Mouse (Mus musculus) layer of hippocampus, adult 11-12 months (tissue): ENCODE data around the gene Lrig1.
A peak's percentile ranks its signal among the peaks of the same experiment; 100 is the strongest.

Experiments
- DNase-seq: peaks from one replicate; pipeline ENCODE4 v3.0.0; 2022; ENCODE audit warnings: low spot score

The Lrig1 gene

DNA sequence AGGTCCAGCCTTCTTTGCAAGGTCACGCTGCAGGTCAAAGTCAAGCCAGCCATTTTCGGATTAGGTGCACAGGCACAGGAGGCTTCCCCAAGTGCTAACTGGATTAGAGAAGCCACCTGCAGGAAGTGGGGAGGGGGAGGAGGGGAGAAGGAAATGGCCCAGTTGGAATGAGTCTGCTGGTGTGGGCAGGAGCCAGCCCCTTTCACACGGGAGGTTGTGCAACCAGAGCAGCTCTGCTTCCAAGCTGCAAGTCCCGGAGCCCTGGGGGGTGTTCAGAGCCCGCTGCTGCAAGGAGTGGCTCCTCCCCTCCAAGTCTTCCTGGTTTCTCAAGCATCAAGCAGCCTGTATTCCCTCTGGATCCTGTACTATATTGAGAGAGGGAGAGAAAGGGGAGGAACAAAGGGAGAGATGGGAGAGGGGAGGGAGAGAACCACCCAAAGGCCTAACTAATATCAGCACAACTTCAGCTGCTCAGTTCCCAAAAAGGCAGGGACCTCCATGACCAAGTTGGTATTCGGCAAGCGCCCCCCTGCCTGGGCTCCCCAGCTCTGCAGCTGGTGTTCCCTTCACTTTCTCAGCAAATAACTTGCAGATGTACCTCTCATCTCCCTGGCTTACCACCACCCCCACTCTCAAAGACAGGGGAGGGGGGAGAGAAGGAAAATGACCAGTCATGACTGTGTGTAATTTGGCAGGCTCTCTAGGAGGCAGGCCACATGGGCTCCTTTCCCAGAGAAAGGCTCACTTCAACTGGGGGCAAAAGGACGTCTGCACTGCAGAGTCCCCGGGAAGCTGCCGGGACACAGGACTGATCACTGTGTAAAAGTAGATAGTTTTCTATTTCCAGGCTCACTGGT, 52.2 kb downstream of the Lrig1 start:
- DNase-seq = peak; percentile 43

DNA sequence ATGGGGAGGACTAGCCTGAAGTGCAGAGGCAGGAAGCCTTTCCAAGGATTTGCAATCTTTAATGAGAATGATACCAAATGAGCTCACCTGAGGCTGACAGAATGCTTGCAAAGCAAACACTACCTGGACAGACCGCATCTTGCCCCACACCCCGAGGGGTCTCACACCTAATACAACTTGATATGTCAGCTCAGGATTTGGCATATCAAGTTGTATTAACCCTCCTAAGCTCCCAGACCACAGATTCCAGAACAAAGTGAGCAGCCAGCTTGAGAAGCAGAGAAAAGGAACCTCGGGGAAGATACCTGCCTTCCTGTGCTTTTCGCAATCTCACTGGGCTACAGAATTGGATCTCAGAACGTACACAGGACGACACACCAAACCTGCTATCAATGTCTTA, 53.1 kb downstream of the Lrig1 start:
- DNase-seq = no peak

DNA sequence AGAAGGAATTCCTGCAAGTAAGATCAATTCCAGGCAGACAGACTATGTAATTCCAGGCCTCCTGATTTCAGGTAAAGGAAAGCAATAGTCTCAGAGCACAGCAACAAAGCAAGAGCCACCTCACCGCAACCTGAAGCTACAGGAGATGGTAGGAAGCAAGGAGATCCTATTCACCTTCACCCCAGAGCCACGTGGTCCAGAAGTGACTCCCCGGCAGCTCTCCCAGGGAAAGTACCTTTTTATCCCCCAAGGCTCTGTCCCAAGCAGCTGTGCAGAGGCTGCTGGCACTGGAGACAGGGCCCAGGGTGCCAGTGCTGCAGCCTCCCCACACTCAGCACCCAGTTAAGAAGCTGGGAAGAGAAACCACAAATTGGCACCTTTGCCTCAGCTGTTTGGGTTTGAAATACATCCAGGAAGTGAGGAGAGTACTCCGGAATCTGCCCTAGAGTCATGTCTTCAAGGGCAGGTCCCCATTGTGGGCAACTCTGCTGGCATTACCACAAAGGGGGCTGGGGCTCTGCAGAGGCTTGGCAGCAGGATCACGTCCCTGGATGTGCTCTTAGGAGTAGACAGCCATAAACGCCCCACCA, 53.6 kb downstream of the Lrig1 start:
- no peak for DNase-seq

DNA sequence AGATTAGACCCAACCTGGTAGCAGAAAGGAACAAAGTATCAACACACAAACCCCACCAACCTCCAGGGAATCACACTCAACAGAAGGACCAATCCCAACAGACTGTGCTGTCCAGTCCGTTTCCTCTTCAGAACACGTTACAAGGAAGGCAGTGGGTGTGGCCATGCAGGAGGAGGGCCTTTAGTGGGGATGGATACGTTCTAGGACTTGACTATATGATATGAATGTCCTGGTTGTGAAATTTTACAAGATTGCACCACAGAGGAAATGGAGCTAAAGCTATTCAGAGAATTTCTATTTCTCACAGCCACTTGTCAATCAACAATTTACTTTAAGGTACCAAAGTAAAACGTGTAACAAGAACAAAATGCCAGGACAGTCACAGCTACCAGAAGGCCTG, 54.2 kb downstream of the Lrig1 start:
- DNase-seq = no peak

DNA sequence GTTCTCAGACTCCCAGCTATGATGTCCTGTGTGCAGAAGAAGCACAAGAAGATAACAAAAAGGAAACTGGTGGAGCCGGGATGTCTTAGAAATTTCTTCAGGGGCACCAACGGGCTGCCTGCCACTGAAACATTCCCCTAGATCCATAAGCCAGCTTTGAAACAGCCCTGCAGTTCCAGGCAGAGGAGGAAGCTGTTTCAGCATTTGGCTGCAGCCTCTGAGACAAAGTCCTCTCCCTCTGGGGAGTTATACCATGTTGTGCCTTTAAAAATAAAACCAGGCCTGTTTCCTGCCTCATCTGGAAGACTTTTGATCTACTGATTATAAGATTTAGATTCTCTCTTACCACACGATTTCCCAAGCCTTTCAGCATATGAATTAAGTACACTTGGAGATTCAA, 55.3 kb downstream of the Lrig1 start:
- DNase-seq = no peak

DNA sequence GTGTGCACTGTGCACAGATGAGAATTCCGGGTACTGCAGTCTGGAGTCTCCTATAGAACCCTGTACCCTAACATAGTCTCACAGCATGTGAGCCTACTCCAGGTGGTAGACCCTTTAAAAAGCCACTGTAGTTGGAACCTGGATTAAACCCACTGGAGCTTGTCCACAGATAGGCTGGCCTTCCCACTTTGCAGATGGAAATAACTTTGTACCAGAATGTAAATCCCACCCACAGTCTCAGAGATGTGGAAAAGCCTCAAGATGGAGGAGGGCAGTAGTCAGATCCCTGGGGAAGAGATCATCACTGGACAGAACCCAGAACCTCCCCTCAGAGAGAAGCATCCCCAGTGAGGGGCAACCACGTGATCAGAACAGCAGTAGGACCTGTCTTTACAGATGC, 56.0 kb downstream of the Lrig1 start:
- DNase-seq = no peak

DNA sequence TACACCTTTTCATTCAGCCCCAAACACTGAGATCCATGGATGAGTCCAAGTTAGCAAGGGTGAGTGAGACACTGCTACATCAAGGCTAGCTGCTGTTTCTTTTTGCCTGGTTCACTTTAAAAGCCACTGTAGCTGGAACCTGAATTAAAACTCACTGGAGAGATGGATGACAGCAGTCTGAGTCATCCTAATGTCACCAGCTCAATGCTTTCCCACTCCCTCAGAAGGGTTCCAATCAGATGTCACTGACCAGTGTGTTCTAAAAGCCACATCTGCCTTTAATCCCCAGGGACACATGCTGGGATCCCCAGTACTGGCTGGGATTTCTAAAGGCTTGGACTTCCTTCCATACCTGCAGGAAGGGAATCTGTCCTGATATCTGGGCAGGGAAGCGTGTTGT, 57.9 kb downstream of the Lrig1 start:
- DNase-seq = no peak

DNA sequence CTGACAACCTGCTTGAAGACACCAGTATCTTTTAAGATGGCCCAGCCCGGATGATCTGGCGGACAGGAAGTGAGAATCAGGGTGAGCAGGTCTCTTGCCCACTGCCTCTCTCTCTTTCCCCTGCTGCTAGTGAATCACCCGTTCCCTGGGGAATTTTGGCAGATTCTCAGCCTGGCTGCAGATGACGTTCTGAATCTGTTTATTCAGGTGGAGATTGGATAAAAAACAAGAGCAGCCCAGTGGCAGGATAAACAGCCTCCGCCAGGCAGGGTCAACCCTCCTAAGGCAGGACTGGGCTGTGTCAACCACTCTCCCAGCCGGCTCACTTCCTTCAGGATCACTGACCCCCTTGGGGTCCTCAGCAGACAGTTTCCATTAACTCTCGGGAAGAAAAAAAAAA, 59.7 kb downstream of the Lrig1 start:
- peak; percentile 39 for DNase-seq

DNA sequence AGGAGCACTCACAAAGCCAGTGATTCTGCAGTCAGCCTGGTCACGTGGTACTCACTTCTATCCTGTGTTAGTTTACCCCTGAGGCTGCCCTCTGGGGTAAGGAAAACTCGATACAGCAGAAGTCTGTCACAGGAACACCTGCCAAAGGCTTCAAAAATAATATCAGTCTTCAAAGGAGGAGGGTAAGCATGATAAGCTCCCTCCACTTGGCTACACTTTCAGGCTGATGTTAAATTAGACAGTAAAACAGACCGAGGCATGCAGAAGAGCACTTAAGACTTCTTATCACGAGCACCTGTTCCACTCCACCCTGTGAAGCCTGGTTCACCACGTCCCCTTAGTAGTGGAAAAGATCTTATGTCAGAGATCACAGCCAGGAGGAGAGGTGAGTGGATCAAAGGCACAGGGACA, 62.9 kb downstream of the Lrig1 start:
- DNase-seq = no peak

DNA sequence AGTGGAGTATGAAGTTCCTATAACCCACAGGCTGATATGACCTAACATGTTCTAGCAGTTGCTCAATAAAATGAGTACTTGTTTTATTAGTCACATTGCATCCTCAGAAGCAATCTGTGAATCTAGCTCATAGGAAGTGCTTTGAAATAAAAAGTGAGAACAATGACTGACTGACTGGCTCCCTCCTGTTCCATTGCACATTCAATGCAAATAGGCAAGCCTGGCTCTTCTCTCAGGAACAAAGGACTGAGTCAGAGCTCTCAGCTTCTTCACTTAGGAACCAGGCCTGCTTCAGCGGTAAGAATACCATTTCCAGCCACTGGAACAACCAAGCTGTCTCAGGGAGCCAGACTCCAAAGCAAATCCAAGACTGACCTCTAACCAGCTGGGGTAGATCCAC, 64.6 kb downstream of the Lrig1 start:
- no peak for DNase-seq

DNA sequence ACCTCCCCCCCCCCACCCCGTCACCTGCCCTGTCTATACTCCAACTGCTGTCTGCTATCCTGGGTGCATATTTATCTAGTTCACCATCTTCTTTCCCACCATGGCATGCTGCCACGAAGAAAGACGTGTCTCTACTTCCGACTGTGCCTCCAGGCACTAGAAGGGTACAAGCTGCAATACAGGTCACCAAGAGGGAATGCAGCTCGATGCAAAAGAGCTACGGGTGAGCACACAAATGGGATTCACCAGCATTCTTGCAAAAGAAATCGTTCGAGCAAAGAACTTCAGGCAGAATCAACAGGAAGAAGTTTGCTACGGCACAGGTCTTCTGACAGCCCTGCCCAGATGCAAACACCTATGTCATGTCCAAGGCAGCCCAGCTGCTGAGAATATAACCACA, 65.2 kb downstream of the Lrig1 start:
- DNase-seq = no peak

DNA sequence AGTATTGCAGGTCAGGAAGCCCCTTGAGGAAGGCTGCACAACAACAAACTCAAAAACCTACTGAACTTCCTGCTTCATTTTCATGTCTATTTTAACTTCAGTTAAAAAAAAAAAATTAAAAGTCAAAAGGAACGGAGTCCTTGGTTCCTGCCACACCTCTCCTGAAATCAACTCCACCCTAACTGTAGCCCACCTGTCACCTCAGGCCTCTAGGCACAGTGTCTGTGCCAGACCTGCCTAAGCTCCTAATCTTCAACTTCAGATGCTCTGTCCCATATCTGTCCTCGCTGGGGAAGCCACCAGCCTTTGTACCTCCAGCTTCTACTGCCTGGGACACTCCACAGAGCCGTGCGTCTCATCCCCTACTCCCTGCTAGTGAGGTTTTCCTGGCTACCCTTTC, 65.7 kb downstream of the Lrig1 start:
- DNase-seq = no peak

DNA sequence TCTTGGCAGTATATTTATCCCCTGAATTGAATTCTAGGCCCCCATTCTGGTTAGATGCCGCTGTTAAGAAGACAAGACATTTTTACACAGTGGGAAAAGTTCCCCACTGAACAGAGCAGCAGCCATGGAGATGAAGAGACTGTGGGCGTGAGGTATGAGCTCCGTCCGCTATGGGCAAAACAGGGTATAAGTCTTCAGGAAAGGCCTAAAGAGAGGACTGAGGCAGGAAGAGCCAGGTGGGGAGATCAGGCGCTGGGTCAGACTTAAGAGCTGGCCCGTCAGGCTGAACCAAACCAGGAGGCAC, 68.2 kb downstream of the Lrig1 start:
- no peak for DNase-seq

DNA sequence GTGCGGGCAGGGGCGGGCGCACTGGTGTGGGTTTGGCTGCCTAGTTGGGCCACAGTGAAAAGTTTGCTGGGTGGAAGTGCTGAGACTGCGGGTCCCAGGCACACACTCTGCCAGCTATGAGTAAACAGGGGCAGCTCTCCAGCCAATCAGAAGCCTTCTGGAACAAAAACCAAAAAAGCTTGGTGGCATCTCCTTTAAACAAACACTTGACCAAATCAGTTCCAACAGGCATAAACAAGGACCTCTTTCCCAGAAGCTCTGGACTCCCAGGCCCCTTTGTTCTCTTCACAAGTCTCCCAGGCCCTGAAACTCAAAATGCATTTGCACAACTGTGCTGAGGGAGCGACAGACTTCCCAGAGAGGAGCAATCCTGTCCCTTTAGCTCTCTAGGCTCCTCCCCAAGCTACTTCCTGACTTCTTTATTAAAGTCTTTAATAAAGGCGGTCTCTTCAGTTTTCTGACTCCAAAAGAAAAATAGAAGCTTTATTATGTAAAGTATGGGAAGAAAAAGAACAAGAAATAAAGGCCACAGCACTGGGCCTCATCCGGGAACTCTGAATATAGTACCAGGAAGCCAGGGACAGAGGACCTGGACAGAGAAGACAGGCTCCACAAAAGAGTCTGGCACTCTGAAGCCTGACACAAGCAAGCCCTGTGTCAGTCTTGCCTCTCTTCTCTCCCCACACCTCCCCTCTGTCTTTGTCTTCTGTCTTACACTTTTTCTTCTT, 68.7 kb downstream of the Lrig1 start:
- peak; percentile 35 for DNase-seq

DNA sequence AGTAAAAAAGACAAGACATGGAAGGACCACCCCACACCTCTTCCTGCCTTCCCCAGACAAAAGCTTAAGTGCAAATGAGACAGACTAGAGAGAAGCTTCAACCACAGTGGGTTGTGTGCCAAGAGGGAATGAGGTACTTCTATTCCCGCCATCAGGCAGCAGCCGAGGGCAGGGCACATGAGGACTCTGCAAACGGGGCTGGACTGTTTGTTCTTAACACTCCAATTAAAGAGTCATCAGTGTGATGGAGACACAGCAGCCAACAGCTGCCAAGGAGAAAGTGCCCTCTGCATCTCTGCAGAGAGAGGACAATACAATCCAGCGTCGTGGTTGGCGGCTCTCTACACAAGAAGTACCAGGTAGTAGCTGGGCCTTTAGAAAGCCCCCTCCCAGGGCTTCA, 71.2 kb downstream of the Lrig1 start:
- no peak for DNase-seq

DNA sequence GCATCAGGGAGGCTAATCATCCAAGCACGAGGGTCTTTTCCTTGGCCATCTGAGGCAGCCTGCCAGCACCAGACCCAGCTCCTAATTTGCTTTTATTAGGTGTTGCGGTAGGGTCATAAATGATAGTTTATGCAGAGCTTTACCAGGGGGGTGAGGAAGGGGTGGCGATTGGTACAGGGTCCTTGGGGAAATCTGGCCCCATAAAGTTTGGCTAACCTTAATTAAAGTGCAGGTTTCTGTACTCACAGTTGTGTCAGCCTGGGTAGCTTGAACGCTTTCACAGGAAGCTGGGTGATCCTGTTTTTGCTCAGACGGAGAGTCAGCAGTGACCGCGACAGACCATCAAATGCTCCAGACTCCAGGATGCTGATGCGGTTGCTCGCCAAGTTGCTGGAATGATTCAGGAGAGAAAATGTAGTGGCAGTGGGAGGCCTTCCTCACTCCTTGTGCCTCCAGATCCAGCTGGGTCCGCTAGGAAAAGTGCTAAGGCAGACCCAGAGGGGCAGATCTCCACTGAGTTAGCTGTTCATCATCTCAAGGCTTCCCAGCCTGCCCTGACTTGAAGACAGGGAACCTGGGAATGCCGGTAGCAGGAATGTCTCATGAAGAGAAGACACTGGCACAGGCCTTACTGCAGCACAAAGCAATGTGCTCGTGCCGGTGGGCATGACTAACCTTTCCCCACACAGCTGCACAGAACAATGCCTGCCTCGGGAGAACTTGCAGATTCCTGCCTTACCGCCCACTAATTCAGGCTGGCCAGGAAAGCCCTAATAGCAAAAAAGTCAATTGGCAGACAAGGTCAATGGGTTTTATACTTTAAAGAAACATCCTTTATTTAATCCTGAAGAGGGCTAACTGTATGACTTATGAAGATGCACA, 72.0 kb downstream of the Lrig1 start:
- DNase-seq = no peak

DNA sequence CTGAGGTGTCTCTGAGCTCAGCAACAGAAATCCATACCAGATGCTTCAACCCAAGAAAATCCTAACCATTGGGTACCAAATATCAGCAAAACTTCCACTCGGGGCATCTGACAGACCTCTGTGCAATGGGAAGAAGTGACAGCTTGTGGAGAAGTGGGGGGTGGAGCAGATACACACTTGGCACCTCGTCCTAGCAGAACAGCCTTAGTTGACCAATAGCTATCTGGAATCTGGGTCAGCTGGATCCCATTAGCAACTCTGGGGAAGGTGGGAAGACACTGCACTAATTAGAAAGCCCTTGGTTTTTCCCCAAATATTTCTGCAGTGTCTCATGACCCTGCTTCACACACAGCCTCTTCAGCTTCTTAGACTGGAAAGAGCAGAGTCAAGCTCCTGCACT, 73.2 kb downstream of the Lrig1 start:
- DNase-seq = no peak

DNA sequence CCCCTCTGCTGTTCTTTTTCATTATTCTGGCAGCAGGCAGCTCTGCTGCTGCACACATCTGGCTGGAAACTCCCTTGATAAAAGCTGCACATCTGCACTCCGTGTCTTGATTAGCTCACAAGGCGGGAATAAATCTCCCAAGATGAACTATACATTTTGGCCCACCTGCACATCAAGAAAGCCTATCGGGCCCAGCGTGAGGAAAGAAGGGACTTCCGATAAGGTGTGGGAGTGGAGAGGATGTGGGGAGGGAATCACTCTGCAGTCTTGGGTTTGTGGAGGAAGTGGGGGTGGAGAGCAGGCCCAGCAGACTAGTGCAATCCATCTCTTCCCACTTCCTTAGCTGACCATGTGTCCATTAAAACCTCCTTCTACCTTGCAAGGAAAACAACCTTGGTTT, 74.1 kb downstream of the Lrig1 start:
- no peak for DNase-seq

DNA sequence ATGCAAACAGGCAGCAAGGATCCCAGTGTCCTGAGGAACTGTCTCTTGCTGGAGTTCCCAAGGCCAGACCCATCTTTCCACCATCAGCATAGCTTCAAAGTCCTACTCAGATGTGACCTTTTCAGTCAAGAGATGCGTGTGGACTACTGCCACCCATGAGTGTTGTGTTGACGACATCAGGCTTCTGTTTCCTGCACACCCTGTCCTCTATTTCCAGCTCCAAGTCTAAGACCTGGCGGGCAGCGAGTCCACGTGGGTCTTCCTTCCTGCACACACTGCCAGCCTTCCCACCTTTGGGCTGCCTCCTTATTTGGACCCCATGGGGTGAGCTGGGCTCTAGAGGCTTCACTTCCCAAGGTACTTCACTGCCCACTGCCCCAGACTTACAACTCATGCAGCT, 75.4 kb downstream of the Lrig1 start:
- no peak for DNase-seq

DNA sequence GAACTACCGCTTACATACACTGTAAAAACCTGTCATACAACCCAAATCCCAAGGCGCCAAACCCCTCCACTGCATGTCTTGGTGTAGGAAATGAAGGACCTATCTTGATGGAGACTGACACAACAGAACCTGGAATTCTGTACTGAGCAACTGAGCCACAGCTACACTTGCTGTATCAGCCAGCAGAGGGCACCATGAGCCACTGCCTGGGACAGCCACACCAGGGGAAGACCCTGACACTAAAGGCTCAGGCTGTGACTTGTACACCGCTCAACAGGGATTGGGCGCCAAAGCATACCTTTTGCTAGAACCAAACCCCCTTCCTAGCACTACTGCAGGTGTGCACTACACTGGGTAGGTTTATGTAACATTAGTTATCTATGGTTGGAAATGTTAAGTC, 77.0 kb downstream of the Lrig1 start:
- DNase-seq = peak; percentile 75

DNA sequence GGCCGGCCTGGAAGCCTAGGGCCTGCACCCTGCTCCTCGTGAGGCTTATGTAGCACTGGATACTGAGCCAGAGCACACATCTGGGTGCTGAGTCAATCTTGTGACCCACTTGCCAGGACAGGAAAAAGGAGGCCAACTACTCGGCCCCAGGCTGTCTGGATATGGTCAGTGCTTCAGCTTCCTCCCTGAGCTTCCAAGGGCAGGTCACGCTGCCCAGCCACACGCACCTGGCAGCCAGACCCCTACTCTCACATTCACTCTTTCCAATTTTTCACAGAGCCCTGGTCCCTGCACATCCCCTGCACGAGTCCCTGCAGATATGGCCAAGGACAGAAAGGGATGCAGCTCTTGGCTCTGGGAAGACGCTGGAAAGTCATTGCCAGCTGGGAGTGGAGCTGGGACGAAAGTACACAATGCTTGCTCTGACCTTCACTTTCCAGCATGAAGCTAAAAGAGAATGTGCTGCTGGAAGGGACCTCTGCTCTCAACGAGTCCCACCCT, 79.1 kb downstream of the Lrig1 start:
- DNase-seq = no peak

DNA sequence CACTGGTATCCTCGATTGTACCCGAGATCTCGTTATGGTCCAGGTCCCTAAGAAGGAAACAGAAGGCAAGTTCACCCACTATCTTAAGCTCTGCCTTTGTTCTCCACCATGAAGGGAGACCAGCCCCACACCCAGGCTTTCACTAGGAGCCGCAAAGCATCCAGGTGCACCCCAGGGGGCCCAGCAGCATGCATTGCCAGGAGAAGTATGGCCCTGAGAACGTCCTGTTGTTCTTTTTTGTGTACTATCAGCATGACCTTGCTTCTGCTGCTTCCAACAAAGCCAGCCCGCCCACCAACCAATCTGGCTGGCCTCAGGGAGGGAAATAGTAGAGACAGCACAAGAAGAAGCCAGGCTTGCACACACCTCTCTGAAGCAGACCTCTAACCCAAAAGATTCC, 79.7 kb downstream of the Lrig1 start:
- DNase-seq = no peak
